Mouse (Mus musculus) bone marrow, adult 2 months (tissue): ENCODE data around the gene Nxn.

ENCODE experiments used
- CTCF ChIP-seq: fragments of 200-500 bp; IDR thresholded peaks from 2 replicates; pipeline ENCODE4 v1.5.1; 2011; ENCODE audit warnings: low read length, control low read depth; ENCODE audit not compliant: control insufficient read depth, insufficient read depth
- POLR2A ChIP-seq: fragments of 200-500 bp; IDR thresholded peaks from 2 replicates; pipeline ENCODE4 v1.6.1; 2011; ENCODE audit warnings: low read depth, mild to moderate bottlenecking, control low read depth, low read length, borderline replicate concordance; ENCODE audit not compliant: control insufficient read depth

DNA sequence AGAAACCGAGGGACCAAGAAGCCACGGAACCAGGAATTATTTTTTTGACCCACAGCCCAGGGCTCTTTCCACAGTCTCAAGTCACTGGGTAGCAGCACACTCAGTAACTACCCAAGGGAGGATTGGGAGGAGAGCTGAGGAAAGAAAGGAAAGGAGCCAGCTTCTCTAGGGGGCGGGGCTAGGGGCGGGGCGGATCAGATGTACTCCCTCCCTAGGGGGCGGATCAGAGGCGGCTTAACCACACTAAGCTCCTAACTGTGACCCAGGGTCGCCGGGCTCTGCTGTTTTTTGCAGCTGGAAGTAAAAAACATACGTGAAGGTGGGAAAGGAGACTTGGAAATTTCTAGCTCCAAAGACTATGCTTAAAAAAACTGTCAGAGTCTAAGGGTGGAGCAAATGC is 47.3 kb upstream of the Nxn start:
- TF ChIP-seq POLR2A = no peak
- TF ChIP-seq CTCF = no peak
